Mouse (Mus musculus) limb, embryonic 14.5 days (tissue): ENCODE results near the gene Hemk1. TPM values are rescaled to one million over a fixed set of nuclear protein-coding genes. Genes with fewer than 3 reads are reported as not detected.

Experiments
- ATAC-seq: fragments of 200-750 bp; cut with Nextera tagmentation; 2 replicates; pipeline ENCODE4 v1.8.0; 2017; ENCODE audit warnings: low read depth, moderate number of reproducible peaks, moderate TSS enrichment; ENCODE audit not compliant: low FRiP score
- DNase-seq: peaks from one replicate; pipeline ENCODE4 v3.0.0-alpha.2; 2015; ENCODE audit warnings: low spot score
- H3K27ac ChIP-seq: fragments of 300-500 bp; sonication (generic); replicated peaks from 2 replicates; pipeline ENCODE4 v1.5.1; 2014; ENCODE audit warnings: low read depth, mild to moderate bottlenecking, low read length, moderate library complexity, mixed read lengths
- H3K27me3 ChIP-seq: fragments of 300-500 bp; sonication (generic); 2 replicates; pipeline ENCODE4 v1.6.1; 2014; ENCODE audit warnings: low read length, mixed read lengths; ENCODE audit not compliant: control insufficient read depth, insufficient read depth
- H3K36me3 ChIP-seq: fragments of 300-500 bp; sonication (generic); 2 replicates; pipeline ENCODE4 v1.6.1; 2014; ENCODE audit warnings: mild to moderate bottlenecking, low read length, moderate library complexity, mixed read lengths; ENCODE audit not compliant: control insufficient read depth, insufficient read depth
- H3K4me1 ChIP-seq: fragments of 300-500 bp; sonication (generic); 2 replicates; pipeline ENCODE4 v1.6.1; 2014; ENCODE audit warnings: antibody characterized with exemption, low read length, mixed read lengths; ENCODE audit not compliant: control insufficient read depth, insufficient read depth
- H3K4me2 ChIP-seq: fragments of 300-500 bp; sonication (generic); replicated peaks from 2 replicates; pipeline ENCODE4 v1.6.1; 2014; ENCODE audit warnings: low read depth, mild to moderate bottlenecking, low read length, moderate library complexity; ENCODE audit not compliant: severe bottlenecking
- H3K4me3 ChIP-seq: fragments of 300-500 bp; sonication (generic); replicated peaks from 2 replicates; pipeline ENCODE4 v1.5.1; 2014; ENCODE audit warnings: low read length
- H3K9ac ChIP-seq: fragments of 300-500 bp; sonication (generic); 2 replicates; pipeline ENCODE4 v1.6.1; 2014; ENCODE audit warnings: mild to moderate bottlenecking, low read depth, low read length, moderate library complexity; ENCODE audit not compliant: severe bottlenecking
- H3K9me3 ChIP-seq: fragments of 300-500 bp; sonication (generic); 2 replicates; pipeline ENCODE4 v1.6.1; 2016; ENCODE audit warnings: low read length; ENCODE audit not compliant: control insufficient read depth
- POLR2A ChIP-seq: fragments of 200-500 bp; IDR thresholded peaks from 2 replicates; pipeline ENCODE4 v1.8.0; 2012; ENCODE audit warnings: inconsistent platforms, mild to moderate bottlenecking, moderate library complexity, borderline replicate concordance; ENCODE audit not compliant: insufficient read depth, insufficient read length; ENCODE audit errors: extremely low read depth
- WGBS: fragments of 180-500 bp; shearing (Covaris S2); extraction: QIAGEN DNeasy Blood & Tissue Kit; methylation state at CpG from one replicate; pipeline ENCODE4 v1.1.7; 2014; 5-methylcytosine and 5-hydroxymethylcytosine counted together
- polyA plus RNA-seq, 2 experiments: library from polyadenylated mRNA; depleted of rRNA in 1 of 2; stranded (reverse) in 1 of 2; unstranded in 1 of 2; fragments of >200 nt; fragmentation: Nextera tagmentation in 1 of 2; extraction: Ambion mirVana in 1 of 2; gene quantifications; 2 replicates each; pipeline versions ENCODE4 v1.2.1 to v1.2.3; 2012 to 2014

Hemk1 gene
- polyA plus RNA-seq, 2 experiments = 12.8 to 24.9 TPM

DNA sequence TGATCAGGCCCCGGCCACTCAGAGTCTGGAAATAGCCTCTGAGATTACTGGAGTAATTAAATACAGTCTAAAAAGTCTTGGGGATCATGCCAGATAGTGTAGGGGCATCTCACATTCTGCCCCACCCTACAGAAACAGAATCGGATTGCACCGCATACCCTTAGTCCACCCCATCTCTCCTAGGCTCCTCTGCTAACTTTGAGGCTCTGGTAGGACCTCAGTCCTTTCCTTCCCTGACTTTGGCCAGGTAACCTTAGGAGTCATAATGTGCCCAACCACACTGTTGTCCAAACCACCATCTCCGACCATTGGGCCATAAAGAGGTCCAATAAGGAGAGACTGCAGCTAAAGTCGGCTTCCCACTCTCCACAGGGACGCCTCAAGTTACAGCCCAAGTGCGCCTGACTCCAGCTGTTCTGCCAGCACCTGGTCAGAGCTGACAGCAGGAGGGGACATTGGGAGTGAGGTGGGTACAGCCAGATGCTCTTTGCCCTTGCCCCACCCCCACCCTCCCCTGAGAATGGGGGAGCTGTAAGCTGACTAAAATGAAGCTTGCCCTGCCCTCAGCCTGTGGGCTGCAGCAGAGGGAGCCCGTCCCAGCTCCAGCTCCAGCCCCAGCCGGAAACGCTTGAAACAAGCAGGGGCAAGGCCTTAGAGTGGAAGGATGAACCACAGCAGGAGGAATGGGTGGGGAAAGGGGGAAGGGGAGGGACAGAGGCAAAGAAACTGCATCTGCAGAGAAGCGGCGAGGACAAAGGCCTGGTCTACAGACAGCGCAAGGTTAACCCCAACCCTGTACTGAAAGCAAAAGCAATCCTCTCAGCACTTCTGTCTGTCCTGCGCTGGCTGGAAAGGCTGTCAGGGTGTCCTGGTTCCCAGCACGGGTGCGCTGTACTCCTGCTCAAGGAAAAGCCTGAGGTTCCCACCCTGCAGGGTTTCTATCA lies 58.5 kb downstream of the Hemk1 start:
- peak; percentile 80 for ATAC-seq
- Histone ChIP-seq H3K4me3 (no peak overlapping the region), H3K4me2 (peak overlapping the region; percentile 15), H3K9me3 (no peaks in the 10 kb centered on the region), H3K27ac (no peak overlapping the region; the same call in 1 of the 2 replicates), H3K9ac (peak overlapping the region; percentile 34; the same call in 1 of the 2 replicates), H3K4me1 (peaks cover 14% of the 10 kb centered on the region), H3K27me3 (no peaks in the 10 kb centered on the region), H3K36me3 (no peaks in the 10 kb centered on the region)
- no peak for DNase-seq
- WGBS = 20% methylated on average over 16 of the region's 16 CpGs
- no peak for TF ChIP-seq POLR2A

DNA sequence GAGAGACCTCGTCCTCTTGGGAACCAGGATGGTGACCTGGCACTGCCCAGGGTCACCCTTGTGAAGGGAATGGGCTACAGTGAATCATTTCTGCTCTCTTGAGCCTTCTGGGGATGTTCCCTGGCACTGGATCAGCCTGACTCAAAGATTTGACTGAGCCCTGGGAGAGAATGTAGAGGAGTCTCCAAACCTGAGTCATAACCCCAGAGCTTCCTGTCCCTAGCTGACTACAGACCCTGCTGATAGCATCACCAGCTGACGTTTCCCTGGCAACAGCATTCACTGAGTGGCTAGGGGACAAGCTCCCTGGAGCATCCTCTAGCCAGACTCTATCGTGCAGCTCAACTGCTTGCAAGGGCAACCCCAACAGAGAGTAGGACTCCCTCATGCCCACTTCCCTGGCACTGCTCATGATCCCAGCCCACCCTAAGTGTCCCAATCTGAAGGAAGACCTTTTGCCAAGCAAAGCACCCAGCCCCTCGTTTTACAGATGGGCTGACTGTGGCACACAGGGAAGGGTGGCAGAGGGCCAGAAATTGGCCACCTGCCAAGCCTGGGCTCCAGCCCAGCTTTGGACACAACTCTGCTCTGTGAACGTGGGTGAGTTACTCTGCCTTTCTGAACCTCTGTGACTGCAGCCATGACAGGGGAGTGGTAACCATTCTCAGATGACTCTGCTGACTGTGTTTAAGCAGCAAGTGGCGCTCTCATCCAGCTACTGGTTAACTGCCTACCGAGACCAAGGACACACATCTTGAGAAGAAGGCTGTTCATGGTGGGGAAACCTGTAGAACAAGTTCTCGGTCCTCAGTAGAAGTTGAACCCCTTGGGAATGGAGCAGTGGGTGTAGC lies 59.4 kb downstream of the Hemk1 start:
- DNase-seq (peak; percentile 32), ATAC-seq (no peak)
- no peaks in the 10 kb centered on the region for H3K36me3 ChIP-seq
- no peak overlapping the region for H3K4me3 ChIP-seq
- WGBS = 56% methylated on average over 8 of the region's 8 CpGs
- no peak overlapping the region for H3K9ac ChIP-seq
- TF ChIP-seq POLR2A = no peak
- H3K27ac ChIP-seq = no peak overlapping the region
- no peaks in the 10 kb centered on the region for H3K9me3 ChIP-seq
- no peaks in the 10 kb centered on the region for H3K27me3 ChIP-seq
- no peak overlapping the region for H3K4me2 ChIP-seq
- H3K4me1 ChIP-seq = peaks cover 14% of the 10 kb centered on the region

- no peaks in the 10 kb centered on the region for H3K27me3 ChIP-seq
- no peak overlapping the region for H3K9ac ChIP-seq
- H3K4me1 ChIP-seq = peaks cover 14% of the 10 kb centered on the region
- no peak overlapping the region for H3K4me2 ChIP-seq
- no peak overlapping the region for H3K4me3 ChIP-seq
- H3K27ac ChIP-seq = no peak overlapping the region
- H3K9me3 ChIP-seq = no peaks in the 10 kb centered on the region
- DNase-seq (no peak), ATAC-seq (no peak)
- no peaks in the 10 kb centered on the region for H3K36me3 ChIP-seq
- 46% methylated on average over 4 of the region's 4 CpGs for WGBS
- TF ChIP-seq POLR2A = no peak
Observed at GRCm38 (mm10) chr9:107278126-107278525, 60.0 kb downstream of the Hemk1 start.

DNA sequence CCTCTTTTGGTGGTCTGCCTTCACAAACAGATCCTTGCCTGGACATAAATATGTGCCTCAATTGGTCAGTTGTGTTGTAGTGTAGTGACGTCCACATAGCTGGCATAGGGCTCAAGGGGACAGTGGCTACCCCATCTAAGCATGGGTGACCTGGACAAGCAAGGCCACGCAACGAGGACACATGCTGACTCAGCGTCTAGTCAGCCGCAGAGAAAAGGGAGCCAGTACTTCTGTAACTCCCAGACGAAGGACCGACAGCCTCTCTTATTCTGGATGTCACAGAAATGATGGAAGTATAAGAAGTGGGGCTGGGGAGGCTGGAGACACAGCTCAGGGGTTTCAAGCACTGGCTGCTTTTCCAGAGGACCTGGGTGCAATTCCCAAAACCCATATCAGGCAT lies 60.5 kb downstream of the Hemk1 start:
- no peaks in the 10 kb centered on the region for H3K27me3 ChIP-seq
- H3K9ac ChIP-seq = no peak overlapping the region
- no peak overlapping the region for H3K27ac ChIP-seq
- H3K9me3 ChIP-seq = no peaks in the 10 kb centered on the region
- ATAC-seq = no peak
- no peak for TF ChIP-seq POLR2A
- no peak overlapping the region for H3K4me3 ChIP-seq
- WGBS = 81% methylated on average over 7 of the region's 7 CpGs
- no peak for DNase-seq
- no peaks in the 10 kb centered on the region for H3K36me3 ChIP-seq
- H3K4me1 ChIP-seq = peaks cover 14% of the 10 kb centered on the region
- H3K4me2 ChIP-seq = no peak overlapping the region

Other genes starting within 250 kb of the Hemk1 start
- 1.0 and 1.3 TPM in 2 replicates for gene Dock3, start 106.4 kb downstream of the Hemk1 start, polyA plus RNA-seq (2012; rRNA removed)
- gene Dock3, start 106.4 kb downstream of the Hemk1 start, polyA plus RNA-seq (2014; fragmentation: Nextera tagmentation; extraction: Ambion mirVana) = 0.55 and 1.2 TPM in 2 replicates
- gene Mapkapk3, start 48.5 kb downstream of the Hemk1 start, polyA plus RNA-seq (2012; rRNA removed) = 8.3 and 9.7 TPM in 2 replicates
- gene Mapkapk3, start 48.5 kb downstream of the Hemk1 start, polyA plus RNA-seq (2014; fragmentation: Nextera tagmentation; extraction: Ambion mirVana) = 12.7 and 15.2 TPM in 2 replicates
- gene Cish, start 42.3 kb downstream of the Hemk1 start, polyA plus RNA-seq (2012; rRNA removed) = 8.4 and 12.1 TPM in 2 replicates
- 5.1 and 5.6 TPM in 2 replicates for gene Cish, start 42.3 kb downstream of the Hemk1 start, polyA plus RNA-seq (2014; fragmentation: Nextera tagmentation; extraction: Ambion mirVana)
- gene 6430571L13Rik, start 2.3 kb upstream of the Hemk1 start, polyA plus RNA-seq (2012; rRNA removed) = 1.0 and 1.1 TPM in 2 replicates
- 0.39 and 0.56 TPM in 2 replicates for gene 6430571L13Rik, start 2.3 kb upstream of the Hemk1 start, polyA plus RNA-seq (2014; fragmentation: Nextera tagmentation; extraction: Ambion mirVana)
- gene Cacna2d2, start 61.3 kb upstream of the Hemk1 start, polyA plus RNA-seq (2012; rRNA removed) = 9.3 and 13.6 TPM in 2 replicates
- 0.29 and 0.57 TPM in 2 replicates for gene Cacna2d2, start 61.3 kb upstream of the Hemk1 start, polyA plus RNA-seq (2014; fragmentation: Nextera tagmentation; extraction: Ambion mirVana)
- gene Tmem115, start 195.6 kb upstream of the Hemk1 start, polyA plus RNA-seq (2012; rRNA removed) = 34.9 and 41.3 TPM in 2 replicates
- gene Tmem115, start 195.6 kb upstream of the Hemk1 start, polyA plus RNA-seq (2014; fragmentation: Nextera tagmentation; extraction: Ambion mirVana) = 54.1 and 58.8 TPM in 2 replicates
- 19.8 and 27.2 TPM in 2 replicates for gene Cyb561d2, start 203.8 kb upstream of the Hemk1 start, polyA plus RNA-seq (2012; rRNA removed)
- gene Cyb561d2, start 203.8 kb upstream of the Hemk1 start, polyA plus RNA-seq (2014; fragmentation: Nextera tagmentation; extraction: Ambion mirVana) = 21.4 and 25.9 TPM in 2 replicates
- gene Nprl2, start 203.9 kb upstream of the Hemk1 start, polyA plus RNA-seq (2012; rRNA removed) = 52.7 and 59.2 TPM in 2 replicates
- gene Nprl2, start 203.9 kb upstream of the Hemk1 start, polyA plus RNA-seq (2014; fragmentation: Nextera tagmentation; extraction: Ambion mirVana) = 37.6 and 38.6 TPM in 2 replicates
- 0.76 and 1.4 TPM in 2 replicates for gene Zmynd10, start 208.9 kb upstream of the Hemk1 start, polyA plus RNA-seq (2012; rRNA removed)
- gene Zmynd10, start 208.9 kb upstream of the Hemk1 start, polyA plus RNA-seq (2014; fragmentation: Nextera tagmentation; extraction: Ambion mirVana) = 1.2 TPM in 1 of 2 replicates, not detected in the other
- 74.7 and 78.4 TPM in 2 replicates for gene Rassf1, start 213.2 kb upstream of the Hemk1 start, polyA plus RNA-seq (2012; rRNA removed)
- 67.6 and 73.2 TPM in 2 replicates for gene Rassf1, start 213.2 kb upstream of the Hemk1 start, polyA plus RNA-seq (2014; fragmentation: Nextera tagmentation; extraction: Ambion mirVana)
- gene Tusc2, start 224.9 kb upstream of the Hemk1 start, polyA plus RNA-seq (2012; rRNA removed) = 35.8 and 43.3 TPM in 2 replicates
- gene Tusc2, start 224.9 kb upstream of the Hemk1 start, polyA plus RNA-seq (2014; fragmentation: Nextera tagmentation; extraction: Ambion mirVana) = 42.1 and 43.0 TPM in 2 replicates
- gene Hyal2, start 229.6 kb upstream of the Hemk1 start, polyA plus RNA-seq (2012; rRNA removed) = 68.0 and 88.8 TPM in 2 replicates
- 123 and 130 TPM in 2 replicates for gene Hyal2, start 229.6 kb upstream of the Hemk1 start, polyA plus RNA-seq (2014; fragmentation: Nextera tagmentation; extraction: Ambion mirVana)
- gene Hyal1, start 238.6 kb upstream of the Hemk1 start, polyA plus RNA-seq (2012; rRNA removed) = 11.1 TPM in 2 replicates
- 6.9 and 8.5 TPM in 2 replicates for gene Hyal1, start 238.6 kb upstream of the Hemk1 start, polyA plus RNA-seq (2014; fragmentation: Nextera tagmentation; extraction: Ambion mirVana)
- gene Naa80, start 240.5 kb upstream of the Hemk1 start, polyA plus RNA-seq (2012; rRNA removed) = 38.7 and 57.8 TPM in 2 replicates
- 17.2 and 18.8 TPM in 2 replicates for gene Naa80, start 240.5 kb upstream of the Hemk1 start, polyA plus RNA-seq (2014; fragmentation: Nextera tagmentation; extraction: Ambion mirVana)
- gene Hyal3, start 242.5 kb upstream of the Hemk1 start, polyA plus RNA-seq (2012; rRNA removed) = 1.4 and 1.9 TPM in 2 replicates
- gene Hyal3, start 242.5 kb upstream of the Hemk1 start, polyA plus RNA-seq (2014; fragmentation: Nextera tagmentation; extraction: Ambion mirVana) = 1.2 and 1.5 TPM in 2 replicates
- gene Ifrd2, start 249.3 kb upstream of the Hemk1 start, polyA plus RNA-seq (2012; rRNA removed) = 57.3 and 62.6 TPM in 2 replicates
- gene Ifrd2, start 249.3 kb upstream of the Hemk1 start, polyA plus RNA-seq (2014; fragmentation: Nextera tagmentation; extraction: Ambion mirVana) = 55.0 and 56.3 TPM in 2 replicates